31 mouse cellular contexts compared by ENCODE assay signal in genomic region chr11:115437571-115438122, GRCm38 (mm10). TPM values are rescaled to one million over a fixed set of nuclear protein-coding genes. Genes with fewer than 3 reads are reported as not detected.
DNase-seq lines count a peak whose midpoint lies in the region; ATAC-seq and TF ChIP-seq lines count a peak whose summit lies in the region.
"Had no signal": no experiment of that assay in that cellular context is flagged by ENCODE, and none has a peak within 500 bp of the region (broad histone marks: within the 10 kb centered on the region; RNA-seq: fewer than 3 reads in every experiment).

No protein-coding gene starts in this region.

- peaks cover 0 to 5% of the 10 kb centered on the region in 2 experiments; a peak in 2 of 4 replicates for H3K36me3 ChIP-seq in MEL (ENCODE audit: control insufficient read depth in 1 of 2, insufficient read depth in 2 of 2, low read length in 2 of 2)
- H3K36me3 ChIP-seq: liver, embryonic 13.5 days had no signal

- no peaks in the 10 kb centered on the region for H3K27me3 ChIP-seq in MEL (ENCODE audit: control insufficient read depth in 1 of 2, insufficient read depth in 2 of 2, low read length in 2 of 2)
- H3K27me3 ChIP-seq: heart, embryonic 15.5 days; Patski had no signal

- H3K4me1 ChIP-seq in MEL (ENCODE audit: control insufficient read depth in 1 of 2, insufficient read depth in 2 of 2, low read length in 2 of 2), result peaks cover 3 to 8% of the 10 kb centered on the region in 2 experiments; a peak in 3 of 4 replicates

- H3K9me3 ChIP-seq in MEL (replicated peaks; ENCODE audit: insufficient read depth, low read length), result no peaks in the 10 kb centered on the region
- H3K9me3 ChIP-seq: heart, embryonic 15.5 days; liver, embryonic 13.5 days had no signal

- ATAC-seq in activated CD4-positive, CD25-positive, alpha-beta regulatory T cell, adult 4 months, result no peak
- ATAC-seq: forebrain, embryonic 16.5 days; inflammation-experienced regulatory T-cells, adult 6 months; Patski had no signal

- no peak overlapping the region for H3K9ac ChIP-seq in MEL (ENCODE audit: control insufficient read depth, low read depth, low read length, poor library complexity, severe bottlenecking)
- H3K9ac ChIP-seq: heart, embryonic 15.5 days; hindbrain, embryonic 14.5 days; liver, embryonic 13.5 days; lung, embryonic 14.5 days had no signal

- no peak for TF ChIP-seq CTCF in layer of hippocampus, adult 2 months (conservative IDR thresholded peaks at IDR 0.05)
- TF ChIP-seq CTCF in MEL (IDR thresholded peaks at IDR 0.05 in 2 of 3, conservative IDR thresholded peaks at IDR 0.05 in 1 of 3; ENCODE audit: control insufficient read depth in 1 of 3, insufficient read depth in 1 of 3, low read depth in 2 of 3, low read length in 3 of 3, poor library complexity in 1 of 3, severe bottlenecking in 1 of 3), result no peak

- no peak for DNase-seq in layer of hippocampus, adult 2 months (ENCODE audit: low spot score in 2 of 2)
- no peak for DNase-seq in layer of hippocampus, postnatal 36 days
- peak; percentile 41 to 62 for DNase-seq in right cerebral cortex, postnatal 36 days (ENCODE audit: low spot score in 2 of 2)
- no peak for DNase-seq in right cerebral cortex, postnatal 4 days
- peak; percentile 80 for DNase-seq in MEL (ENCODE audit: low read depth, low spot score)
- DNase-seq in cerebellum, adult 11-12 months, result no peak
- DNase-seq: adrenal gland, postnatal 14 days; B cell, adult 2 months; heart, postnatal 4 days; kidney, adult 18-20 months; liver, embryonic 13.5 days; lung, embryonic 14.5 days; lung, postnatal 36 days; midbrain, embryonic 14.5 days; thymus, adult 18-20 months had no signal

- H3K27ac ChIP-seq in layer of hippocampus, adult 2 months, result peak overlapping the region; percentile 16; the same call in 1 of the 2 replicates
- no peak overlapping the region; the same call in 1 of the 2 replicates for H3K27ac ChIP-seq in MEL (ENCODE audit: control insufficient read depth, low read depth, low read length)
- H3K27ac ChIP-seq: embryonic facial prominence, embryonic 10.5 days; heart, embryonic 15.5 days; hindbrain, embryonic 14.5 days; kidney, postnatal 0 days; liver, embryonic 13.5 days had no signal

- TF ChIP-seq EP300 in MEL (IDR thresholded peaks at IDR 0.05; ENCODE audit: low read depth in 1 of 2, low read length in 2 of 2), result peak; percentile 59 to 62

- no peak for TF ChIP-seq RAD21 in MEL (IDR thresholded peaks at IDR 0.05; ENCODE audit: low read depth, low read length)

- no peak for TF ChIP-seq POLR2A in MEL (IDR thresholded peaks at IDR 0.05; ENCODE audit: control insufficient read depth in 1 of 2, insufficient read depth in 1 of 2, low read depth in 1 of 2, low read length in 2 of 2, poor library complexity in 1 of 2)

- H3K79me2 ChIP-seq in MEL (ENCODE audit: control insufficient read depth, insufficient read depth, low read length, poor library complexity), result no peaks in the 10 kb centered on the region

- H3K4me3 ChIP-seq in layer of hippocampus, adult 2 months, result no peak overlapping the region
- H3K4me3 ChIP-seq in MEL (ENCODE audit: control insufficient read depth in 1 of 2, insufficient read depth in 1 of 2, low read depth in 2 of 2, low read length in 2 of 2), result no peak overlapping the region
- H3K4me3 ChIP-seq: embryonic facial prominence, embryonic 10.5 days; heart, embryonic 15.5 days; liver, embryonic 13.5 days had no signal

TF ChIP-seq in MEL, 35 proteins besides CTCF, POLR2A, EP300 and RAD21:
- TF ChIP-seq CHD2 (IDR thresholded peaks at IDR 0.05; ENCODE audit: low read length), result no peak
- peak; percentile 73 for TF ChIP-seq ETS1 (IDR thresholded peaks at IDR 0.05; ENCODE audit: low read depth, low read length)
- peak; percentile 92 for TF ChIP-seq GABPA (IDR thresholded peaks at IDR 0.05; ENCODE audit: low read depth, low read length)
- TF ChIP-seq POLR2AphosphoS5 (IDR thresholded peaks at IDR 0.05; ENCODE audit: borderline replicate concordance, low read depth, low read length), result no peak
- peak; percentile 68 for TF ChIP-seq SIN3A (IDR thresholded peaks at IDR 0.05; ENCODE audit: low read length)
- TF ChIP-seq SMC3 (IDR thresholded peaks at IDR 0.05; ENCODE audit: low read depth, low read length), result 0 out of 2 replicates have a peak, but pooled peaks have one; percentile 2
- peak; percentile 95 for TF ChIP-seq MAFK (IDR thresholded peaks at IDR 0.05; ENCODE audit: borderline replicate concordance, low read depth, low read length)
- TF ChIP-seq RCOR1 (IDR thresholded peaks at IDR 0.05; ENCODE audit: low read depth, low read length), result 0 out of 2 replicates have a peak, but pooled peaks have one; percentile 32
- 0 out of 2 replicates have a peak, but pooled peaks have one; percentile 19 for TF ChIP-seq MYC (IDR thresholded peaks at IDR 0.05; ENCODE audit: low read depth, low read length)
- TF ChIP-seq CHD1 (IDR thresholded peaks at IDR 0.05; ENCODE audit: low read depth, low read length), result no peak
- TF ChIP-seq NRF1 (IDR thresholded peaks at IDR 0.05; ENCODE audit: insufficient read depth, low read depth, low read length, poor library complexity, severe bottlenecking), result 0 out of 2 replicates have a peak, but pooled peaks have one; percentile 21
- no peak for TF ChIP-seq TAL1 (IDR thresholded peaks at IDR 0.05; ENCODE audit: low read length)
- peak; percentile 51; the same call in 1 of the 2 replicates for TF ChIP-seq MXI1 (IDR thresholded peaks at IDR 0.05; ENCODE audit: low read depth, low read length)
- TF ChIP-seq MAX (IDR thresholded peaks at IDR 0.05; ENCODE audit: low read length), result peak; percentile 44; the same call in 1 of the 2 replicates
- TF ChIP-seq GATA1 (IDR thresholded peaks at IDR 0.05; ENCODE audit: low read depth, low read length), result peak; percentile 40; the same call in 1 of the 2 replicates

RNA-seq across cellular contexts. Expression of gene Trim80, which starts 2.7 kb away (rescaled TPM):
- not detected for total RNA-seq in layer of hippocampus, adult 2 months (2021)
- not detected for total RNA-seq in layer of hippocampus, postnatal 36 days (2021)
- not detected in 2 replicates for total RNA-seq in MEL (2012; rRNA removed)
- polyA plus RNA-seq in MEL (2012; ENCODE audit: insufficient read depth in 1 of 2, insufficient read length in 2 of 2, low read depth in 1 of 2, low replicate concordance in 2 of 2, missing spikeins in 1 of 2), result not detected
- polyA plus RNA-seq in activated CD4-positive, CD25-positive, alpha-beta regulatory T cell, adult 4 months (2017; shearing (Covaris generic)), result not detected
- total RNA-seq: adrenal gland, postnatal 14 days; common myeloid progenitor, adult 5-6 weeks; gastrocnemius, postnatal 4 days; heart, postnatal 4 days; layer of hippocampus, postnatal 25 days; megakaryocyte-erythroid progenitor cell, adult 5-6 weeks had no signal
- polyA plus RNA-seq: forebrain, embryonic 16.5 days; heart, embryonic 15.5 days; hindbrain, embryonic 14.5 days; inflammation-experienced regulatory T-cells, adult 6 months; limb, embryonic 11.5 days; lung, embryonic 14.5 days; midbrain, embryonic 14.5 days; neural tube, embryonic 11.5 days; Patski had no signal

RNA-seq across cellular contexts. Expression of gene Kctd2, which starts 17.7 kb away (rescaled TPM):
- 10 to 100 TPM; 74.5 to 74.6 TPM for total RNA-seq in layer of hippocampus, adult 2 months (2021)
- total RNA-seq in layer of hippocampus, postnatal 36 days (2021), result 10 to 100 TPM; 69.2 to 77.4 TPM
- 12.3 and 13.2 TPM in 2 replicates for total RNA-seq in MEL (2012; rRNA removed)
- polyA plus RNA-seq in MEL (2012; ENCODE audit: insufficient read depth in 1 of 2, insufficient read length in 2 of 2, low read depth in 1 of 2, low replicate concordance in 2 of 2, missing spikeins in 1 of 2), result 10 to 100 TPM in 1 of 2 experiments, not detected in 1; 20.6 TPM
- 10 to 100 TPM in 1 of 2 experiments, 1 to 10 TPM in 1; 6.9 to 12.2 TPM for polyA plus RNA-seq in activated CD4-positive, CD25-positive, alpha-beta regulatory T cell, adult 4 months (2017; shearing (Covaris generic))

RNA-seq across cellular contexts. Expression of gene Atp5h, which starts 17.9 kb away (rescaled TPM):
- total RNA-seq in layer of hippocampus, adult 2 months (2021), result 100 to 1,000 TPM; 467 to 494 TPM
- 100 to 1,000 TPM; 478 to 524 TPM for total RNA-seq in layer of hippocampus, postnatal 36 days (2021)
- total RNA-seq in MEL (2012; rRNA removed), result 665 and 706 TPM in 2 replicates
- 1,000 to 10,000 TPM in 1 of 2 experiments, 100 to 1,000 TPM in 1; 525 to 1,715 TPM for polyA plus RNA-seq in MEL (2012; ENCODE audit: insufficient read depth in 1 of 2, insufficient read length in 2 of 2, low read depth in 1 of 2, low replicate concordance in 2 of 2, missing spikeins in 1 of 2)
- 100 to 1,000 TPM; 705 to 855 TPM for polyA plus RNA-seq in activated CD4-positive, CD25-positive, alpha-beta regulatory T cell, adult 4 months (2017; shearing (Covaris generic))

RNA-seq across cellular contexts. Expression of gene Slc16a5, which starts 24.6 kb away (rescaled TPM):
- not detected for total RNA-seq in layer of hippocampus, adult 2 months (2021)
- total RNA-seq in layer of hippocampus, postnatal 36 days (2021), result not detected
- 0.07 TPM in 1 of 2 replicates, not detected in the other for total RNA-seq in MEL (2012; rRNA removed)
- polyA plus RNA-seq in MEL (2012; ENCODE audit: insufficient read depth in 1 of 2, insufficient read length in 2 of 2, low read depth in 1 of 2, low replicate concordance in 2 of 2, missing spikeins in 1 of 2), result under 1 TPM in 1 of 2 experiments, not detected in 1; 0.26 TPM
- 1 to 10 TPM; 2.9 to 3.1 TPM for polyA plus RNA-seq in activated CD4-positive, CD25-positive, alpha-beta regulatory T cell, adult 4 months (2017; shearing (Covaris generic))
- total RNA-seq: common myeloid progenitor, adult 5-6 weeks; gastrocnemius, postnatal 4 days; layer of hippocampus, postnatal 25 days; left cerebral cortex, postnatal 10 days; megakaryocyte-erythroid progenitor cell, adult 5-6 weeks had no signal
- polyA plus RNA-seq: brain, embryonic 14.5 days; forebrain, embryonic 16.5 days; hindbrain, embryonic 14.5 days; liver, embryonic 13.5 days; midbrain, embryonic 14.5 days had no signal

RNA-seq across cellular contexts. Expression of gene Mrpl58, which starts 34.1 kb away (rescaled TPM):
- total RNA-seq in layer of hippocampus, adult 2 months (2021), result 100 to 1,000 TPM; 100 to 105 TPM
- total RNA-seq in layer of hippocampus, postnatal 36 days (2021), result 100 to 1,000 TPM in 1 of 2 experiments, 10 to 100 TPM in 1; 98.1 to 105 TPM
- total RNA-seq in MEL (2012; rRNA removed), result 132 and 137 TPM in 2 replicates
- 100 to 1,000 TPM in 1 of 2 experiments, not detected in 1; 137 TPM for polyA plus RNA-seq in MEL (2012; ENCODE audit: insufficient read depth in 1 of 2, insufficient read length in 2 of 2, low read depth in 1 of 2, low replicate concordance in 2 of 2, missing spikeins in 1 of 2)
- polyA plus RNA-seq in activated CD4-positive, CD25-positive, alpha-beta regulatory T cell, adult 4 months (2017; shearing (Covaris generic)), result 100 to 1,000 TPM; 206 to 214 TPM

Comparison
In these comparisons a context has a peak if more than half of its experiments do, and no peak if none do; other contexts are left out.
1. DNase-seq: peak in right cerebral cortex, postnatal 36 days (2 of 2) and MEL (single experiment); none in layer of hippocampus, adult 2 months (0 of 2), layer of hippocampus, postnatal 36 days (0 of 2), right cerebral cortex, postnatal 4 days (single experiment) and cerebellum, adult 11-12 months (single experiment).